Mouse (Mus musculus) CH12F3 (cell line): ENCODE results near the gene Inhbe.

Experiments used
- in situ Hi-C: fragments of 300-500 bp; cut with MboI; formaldehyde crosslinking; loops from 2 replicates; pipeline ENCODE4 v1.14.3; 2020; ENCODE audit warnings: low sequenced_read_pairs

The Inhbe gene

DNA sequence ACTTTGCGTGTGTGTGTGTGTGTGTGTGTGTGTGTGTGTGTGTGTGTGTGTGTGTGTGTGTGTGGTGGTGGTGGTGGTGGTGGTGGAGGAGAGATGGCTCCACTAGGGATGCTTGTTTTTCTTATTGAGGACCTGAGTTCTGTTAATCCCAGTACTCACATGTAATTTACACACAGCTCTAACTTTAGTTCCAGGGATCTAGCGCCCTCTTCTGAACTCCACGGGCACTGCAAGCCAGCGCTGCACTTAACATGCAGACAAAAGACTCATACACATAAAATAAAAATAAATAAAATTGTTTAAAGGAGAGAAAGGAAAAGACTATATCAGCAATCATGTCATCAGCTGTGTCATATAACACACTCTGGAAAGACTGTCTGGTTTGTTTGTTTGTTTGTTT lies 5.3 kb downstream of the Inhbe start:
- in situ Hi-C loops, result no loop called here

DNA sequence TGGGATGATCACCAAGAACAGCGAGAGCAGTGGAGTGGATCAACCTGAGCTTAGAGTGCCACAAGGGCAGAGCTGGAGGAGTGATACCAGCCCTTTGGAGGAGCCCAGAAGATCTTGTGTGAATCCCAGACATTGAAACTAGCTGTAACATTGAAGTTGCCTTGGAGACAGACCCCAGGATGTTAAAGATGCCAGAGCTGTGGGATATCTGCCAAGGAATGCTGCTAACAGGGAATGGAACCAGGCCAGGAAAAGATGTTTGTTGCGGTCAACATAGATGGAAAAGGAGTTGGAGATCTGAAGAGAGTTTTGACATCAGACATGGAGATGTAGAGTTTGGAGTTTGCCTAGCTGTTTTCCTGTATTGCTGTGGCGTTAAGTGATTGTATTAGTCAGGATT lies 8.0 kb downstream of the Inhbe start:
- in situ Hi-C loops, result no loop called here

DNA sequence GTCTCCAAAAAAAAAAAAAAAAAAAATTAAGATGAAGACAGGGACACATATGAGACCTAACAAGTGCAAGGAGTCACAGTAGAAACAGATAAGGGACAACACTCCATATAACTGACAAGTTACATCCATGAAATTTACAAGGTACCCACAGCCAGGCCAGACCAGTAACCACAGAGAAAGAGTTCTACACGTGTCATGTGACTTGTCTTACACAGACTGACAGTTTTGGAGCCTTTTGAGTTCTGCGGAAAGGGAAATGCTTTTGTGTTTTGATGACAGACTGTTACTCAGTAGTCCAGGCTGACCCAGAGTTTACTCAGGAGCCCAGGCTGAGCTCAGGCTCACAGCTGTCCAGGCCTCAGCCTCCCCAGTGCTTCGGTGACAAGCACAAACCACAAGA lies 11.2 kb downstream of the Inhbe start:
- in situ Hi-C loops, result no loop called here

GRCm38 (mm10) chr10:127341891-127342639 lies 12.1 kb downstream of the Inhbe start, which contains the start of gene Gli1:
TSS of gene Gli1 (minus strand) at chr10:127341974.
- in situ Hi-C loops, result no loop called here

DNA sequence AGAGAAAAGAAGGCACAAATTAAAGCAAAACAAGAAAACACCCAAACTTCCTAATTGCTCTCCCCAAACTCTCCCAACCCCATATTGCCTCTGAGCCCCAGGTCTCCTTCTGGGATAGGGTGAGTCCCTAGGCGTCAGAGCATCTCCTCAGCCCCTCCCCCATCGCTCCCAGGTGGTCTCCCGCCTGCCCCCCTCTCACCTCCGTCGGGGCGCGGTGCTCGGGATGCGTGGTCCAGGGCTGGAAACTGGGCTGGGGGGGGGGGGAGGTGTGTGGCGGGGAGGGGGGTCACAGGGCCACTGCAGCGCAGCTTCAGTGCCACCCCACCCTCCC lies 12.9 kb downstream of the Inhbe start:
- in situ Hi-C loops, result no loop called here

DNA sequence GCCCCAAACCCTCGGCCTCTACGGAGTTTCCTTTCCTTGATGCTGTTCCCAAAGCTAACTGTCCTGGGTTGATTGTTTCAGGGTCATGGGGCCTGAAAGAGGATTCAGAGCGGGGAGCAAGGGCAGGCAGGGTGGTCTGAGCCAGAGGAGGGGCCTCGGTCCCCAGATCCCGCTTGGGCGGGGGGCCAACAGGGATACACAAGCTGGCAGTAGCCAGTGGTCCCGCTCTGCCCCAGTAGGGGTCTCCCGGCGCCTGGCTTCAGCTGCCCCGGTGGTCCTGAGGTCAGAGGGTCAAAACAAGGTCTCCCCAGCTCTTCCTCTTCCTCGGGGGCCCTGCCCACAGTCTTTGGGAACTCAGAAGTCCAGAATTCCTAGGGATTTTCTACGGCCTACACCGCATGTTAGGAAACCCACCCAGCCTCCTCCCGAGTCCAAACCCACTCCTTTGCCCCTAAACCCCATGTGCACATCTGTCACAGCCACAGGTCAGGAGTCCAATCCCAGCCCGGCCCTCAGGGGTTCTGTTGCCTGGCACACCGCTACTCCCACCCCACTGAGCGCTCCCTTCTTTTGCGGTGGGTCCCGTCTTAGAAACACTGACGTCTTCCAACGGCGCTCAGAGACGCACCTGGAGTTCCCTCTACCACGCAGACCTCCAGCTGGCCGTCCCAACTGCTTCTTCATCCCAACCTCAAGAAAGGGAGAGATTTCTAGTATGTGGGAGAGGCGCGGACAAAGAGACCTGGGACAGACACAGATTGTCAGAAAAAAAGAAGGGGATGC lies 13.4 kb downstream of the Inhbe start:
- in situ Hi-C loops, result no loop called here

DNA sequence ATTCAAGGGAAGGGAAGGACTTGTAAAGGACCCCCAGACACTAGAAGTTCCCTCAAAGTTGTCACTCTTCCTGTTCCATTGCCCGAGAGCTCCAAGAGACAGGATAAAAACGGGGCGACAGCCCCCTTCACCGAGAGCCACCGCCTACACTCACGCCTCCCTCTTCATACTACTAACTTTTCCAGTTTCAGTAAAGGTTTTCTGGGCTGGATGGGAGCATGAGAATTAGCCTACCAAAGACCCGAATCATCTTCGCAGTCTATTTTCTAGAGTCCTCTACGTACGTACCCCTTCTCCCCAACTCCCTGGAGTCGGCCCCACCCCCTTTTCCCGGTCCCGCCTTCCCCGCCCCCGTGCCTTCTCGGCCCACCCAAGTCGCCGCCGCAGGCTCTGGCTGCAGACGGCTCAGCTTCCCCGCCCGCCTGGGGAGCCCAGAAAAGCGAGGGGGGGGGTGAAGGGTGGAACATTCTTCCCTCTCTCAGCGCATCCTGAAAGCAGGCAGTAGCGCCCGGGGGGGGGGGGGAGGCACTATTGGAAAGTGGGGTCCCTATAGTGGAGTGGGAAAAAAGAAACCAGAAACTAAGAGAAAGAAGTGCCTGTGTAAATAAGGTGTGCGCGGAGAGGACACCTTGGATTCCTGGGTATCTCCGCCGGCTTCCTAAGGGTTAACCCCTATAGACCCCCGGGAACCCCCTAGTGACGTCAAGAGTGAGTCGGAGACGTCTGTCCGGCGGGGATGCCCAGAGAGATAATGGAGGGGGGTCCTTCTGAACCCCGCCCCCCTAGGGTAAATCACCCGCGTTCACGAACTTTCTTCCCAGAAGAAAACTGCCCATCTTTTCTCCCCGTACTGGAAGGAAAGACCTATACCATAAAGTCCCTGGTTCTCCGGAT lies 14.3 kb downstream of the Inhbe start:
- in situ Hi-C loops, result no loop called here

- in situ Hi-C loops, result no loop called here
These were observed 15.1 kb downstream of the Inhbe start for GRCm38 (mm10) chr10:127338930-127339682.

GRCm38 (mm10) chr10:127337536-127338099 lies 16.6 kb downstream of the Inhbe start:
- in situ Hi-C loops, result no loop called here

GRCm38 (mm10) chr10:127336952-127337351 lies 17.3 kb downstream of the Inhbe start:
- in situ Hi-C loops, result no loop called here

DNA sequence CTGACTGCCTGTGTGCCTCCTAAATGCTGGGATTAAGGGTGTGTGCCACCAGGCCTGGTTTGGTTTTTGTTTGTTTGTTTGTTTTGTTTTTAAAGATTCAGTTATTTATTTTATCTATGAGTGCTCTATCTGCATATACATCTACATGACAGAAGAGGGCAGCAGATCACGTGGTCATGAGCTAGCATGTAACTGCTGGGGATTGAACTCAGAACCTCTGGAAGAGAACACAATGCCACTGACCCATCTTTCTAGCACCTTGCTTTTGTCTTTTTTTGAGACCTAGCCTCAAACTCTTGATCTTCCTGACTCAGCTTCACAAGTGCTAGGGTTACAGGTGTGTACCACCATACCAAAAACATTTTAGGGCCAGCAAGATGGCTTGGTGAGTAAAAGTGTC lies 18.9 kb downstream of the Inhbe start:
- in situ Hi-C loops, result no loop called here

DNA sequence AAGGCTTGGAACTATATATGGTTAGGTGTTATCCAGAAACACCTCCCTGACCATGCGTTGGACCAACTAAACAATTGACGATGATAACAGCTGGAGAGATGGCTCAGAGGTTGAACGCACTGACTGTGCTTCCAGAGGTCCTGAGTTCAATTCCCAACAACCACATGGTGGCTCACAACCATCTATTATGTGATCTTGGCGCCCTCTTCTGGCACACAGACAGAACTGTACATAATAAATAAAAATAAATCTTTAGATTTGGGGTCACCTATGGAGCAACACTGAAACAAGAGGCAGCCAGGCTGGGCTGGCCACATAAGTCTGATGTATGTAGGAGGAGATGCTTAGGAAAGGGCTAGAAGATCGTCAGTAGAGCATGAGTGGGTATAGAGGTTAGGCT lies 21.1 kb downstream of the Inhbe start:
- in situ Hi-C loops, result no loop called here

GRCm38 (mm10) chr10:127332211-127332874 lies 21.9 kb downstream of the Inhbe start:
- in situ Hi-C loops, result no loop called here

DNA sequence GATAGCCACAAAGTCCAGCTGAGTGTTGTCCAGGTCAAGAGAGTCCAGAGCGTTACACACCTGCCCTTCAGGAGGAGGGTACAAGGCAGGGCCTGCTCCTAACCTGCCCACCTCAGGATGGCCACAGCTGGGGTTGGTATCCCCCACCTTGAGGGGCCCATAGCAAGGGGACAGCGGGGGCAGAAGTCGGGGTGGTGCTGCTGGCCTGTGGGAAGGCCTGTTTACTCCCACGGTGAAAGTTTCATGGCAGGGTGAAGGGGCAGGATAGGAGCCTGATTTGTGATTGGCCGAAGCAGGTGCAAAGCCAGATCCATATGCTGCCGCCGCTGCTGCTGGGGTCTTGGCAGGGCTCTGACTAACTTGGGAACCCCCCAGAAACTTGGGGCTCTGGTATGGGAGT lies 24.0 kb downstream of the Inhbe start:
- in situ Hi-C loops, result no loop called here

DNA sequence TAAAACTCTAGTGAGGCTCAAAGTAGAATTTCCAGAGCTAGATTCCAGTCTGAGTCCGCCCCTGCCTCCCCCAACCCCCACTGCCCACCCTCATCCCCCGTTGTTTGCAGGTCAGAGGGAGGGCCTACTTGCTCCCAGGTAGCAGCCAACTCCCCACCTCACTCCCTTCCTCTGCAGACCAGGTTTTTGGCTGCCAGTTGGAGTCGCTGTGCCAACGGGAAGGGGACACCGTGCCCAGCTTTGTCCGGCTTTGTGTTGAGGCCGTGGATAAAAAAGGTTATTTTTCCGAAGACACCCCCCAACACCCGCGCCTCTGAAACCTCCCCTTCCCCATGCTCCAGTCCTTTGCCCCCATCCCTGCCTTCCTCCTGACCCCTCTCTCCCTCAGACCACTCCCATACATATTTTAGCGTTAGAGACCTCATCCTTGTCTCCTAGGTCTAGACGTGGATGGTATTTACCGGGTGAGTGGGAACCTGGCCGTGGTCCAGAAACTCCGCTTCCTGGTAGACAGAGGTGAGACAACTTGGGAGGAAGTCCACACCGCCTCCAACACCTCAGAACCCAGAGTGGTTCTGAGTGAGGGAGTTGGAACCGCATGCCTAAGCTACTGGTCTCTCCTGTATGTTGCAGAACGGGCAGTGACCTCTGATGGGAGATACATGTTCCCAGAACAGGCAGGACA lies 26.6 kb downstream of the Inhbe start:
- in situ Hi-C loops, result no loop called here

GRCm38 (mm10) chr10:127326828-127327227 lies 27.4 kb downstream of the Inhbe start:
- in situ Hi-C loops, result no loop called here

- in situ Hi-C loops, result no loop called here
These were observed 28.0 kb downstream of the Inhbe start for GRCm38 (mm10) chr10:127326017-127326801.

- in situ Hi-C loops, result no loop called here
These were observed 28.7 kb downstream of the Inhbe start for GRCm38 (mm10) chr10:127325454-127326016.
